Mouse (Mus musculus) urinary bladder, postnatal 4 days (tissue): ENCODE measurements around the gene Arhgef15.
A peak's percentile ranks its signal among the peaks of the same experiment; 100 is the strongest.
"Not testable (repeated sequence)": the region's sequence is repeated elsewhere in the genome, so short reads cannot be mapped to it uniquely, and the experiment has no call there.

Source experiments
- DNase-seq, 2 experiments: peaks; one replicate each; pipeline ENCODE4 v3.0.0; 2021 to 2022; ENCODE audit warnings: low spot score in 2 of 2

The Arhgef15 gene

DNA sequence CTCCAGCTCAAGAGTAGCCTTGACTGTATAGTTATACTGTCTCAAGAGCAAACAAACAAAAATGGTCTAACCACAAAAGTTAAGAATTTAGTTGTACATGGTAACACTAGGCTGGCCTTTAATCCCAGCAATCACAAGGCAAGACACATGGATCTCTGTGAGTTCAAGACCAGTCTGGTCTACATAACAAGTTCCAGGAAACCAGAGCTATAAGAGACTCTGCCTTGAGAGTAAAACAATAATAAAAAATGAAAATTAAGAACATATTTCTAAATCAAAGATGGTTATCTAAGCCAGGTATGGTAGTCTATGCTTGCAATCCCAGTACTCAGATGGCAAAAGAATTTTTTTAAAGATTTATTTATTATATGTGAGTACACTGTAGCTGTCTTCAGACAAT lies 7.8 kb upstream of the Arhgef15 start:
- DNase-seq: no peak

DNA sequence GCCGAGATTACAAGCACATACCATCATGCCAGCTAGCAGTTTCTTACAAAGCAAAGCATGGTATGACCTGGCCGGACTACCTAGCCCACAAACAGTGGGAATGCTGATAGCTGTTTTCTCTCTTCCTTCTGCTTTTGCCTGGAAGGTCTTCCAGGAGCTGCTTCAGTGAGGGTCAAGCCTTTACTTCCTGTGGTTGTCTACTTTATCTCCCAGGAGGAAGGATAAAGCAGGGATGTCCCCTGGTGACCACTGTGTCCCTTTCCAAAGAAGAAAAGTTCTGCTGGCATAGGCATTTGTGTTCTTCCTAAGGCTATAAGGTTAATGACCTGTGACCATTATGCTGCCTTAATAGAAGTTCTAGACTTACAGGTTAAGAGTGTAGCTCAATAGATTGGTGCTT lies 6.1 kb upstream of the Arhgef15 start:
- no peak for DNase-seq

DNA sequence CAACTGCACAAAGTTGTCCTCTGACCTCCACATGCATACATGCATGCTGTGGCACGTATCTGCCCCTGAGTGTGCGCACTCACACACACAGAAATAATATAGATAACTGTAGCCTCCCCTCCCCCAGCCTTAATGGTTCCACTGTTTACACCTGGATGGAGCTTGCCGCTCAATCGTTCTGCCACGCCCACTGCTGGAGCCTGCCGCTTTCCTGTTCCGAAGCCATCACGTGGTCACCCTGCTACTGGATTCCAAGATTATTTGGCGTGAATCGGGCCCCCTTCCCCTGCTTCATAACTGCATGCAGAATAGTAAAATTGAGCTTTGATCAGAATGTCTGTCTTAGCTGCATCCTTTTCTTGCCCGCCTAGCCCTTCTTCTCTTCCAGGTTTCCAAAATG lies 4.9 kb upstream of the Arhgef15 start:
- DNase-seq: not testable (repeated sequence)

DNA sequence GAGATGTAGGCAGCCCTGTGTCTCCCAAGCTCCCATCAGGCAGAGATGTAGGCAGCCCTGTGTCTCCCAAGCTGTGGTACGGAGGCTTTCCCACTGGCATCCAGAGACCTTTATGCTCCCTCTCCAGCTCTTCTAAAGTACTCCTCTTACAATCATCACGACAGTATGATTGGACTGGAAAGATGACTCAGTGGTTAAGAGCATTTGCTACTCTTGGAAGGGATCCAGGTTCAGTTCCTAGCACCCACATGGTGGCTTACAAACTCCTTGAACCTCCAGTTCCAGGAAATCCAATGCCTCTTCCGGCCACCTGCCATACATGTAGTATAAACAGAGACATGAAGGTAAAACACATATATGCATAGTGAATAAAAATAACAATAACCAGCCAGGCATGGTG lies 4.3 kb upstream of the Arhgef15 start:
- DNase-seq: no peak

DNA sequence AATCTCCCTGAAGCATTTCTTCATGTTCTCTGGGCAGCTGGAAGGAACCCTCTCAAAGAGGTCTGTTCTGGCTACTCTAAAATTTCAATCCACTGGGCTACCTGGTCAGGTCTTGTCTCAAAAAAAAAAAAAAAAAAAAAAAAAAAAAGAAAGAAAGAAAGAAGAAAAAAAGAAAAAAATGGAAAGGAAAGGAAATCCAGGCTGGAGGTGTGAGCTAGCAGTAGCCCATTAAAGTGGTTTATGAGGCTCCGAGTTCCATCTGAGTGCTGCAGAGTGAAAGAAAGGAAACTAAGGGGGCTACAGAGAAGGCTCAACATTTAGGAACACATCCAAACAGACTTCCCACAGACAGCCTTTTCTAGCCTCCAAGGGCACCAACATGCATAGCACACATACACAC lies 691 bp upstream of the Arhgef15 start:
- no peak for DNase-seq

DNA sequence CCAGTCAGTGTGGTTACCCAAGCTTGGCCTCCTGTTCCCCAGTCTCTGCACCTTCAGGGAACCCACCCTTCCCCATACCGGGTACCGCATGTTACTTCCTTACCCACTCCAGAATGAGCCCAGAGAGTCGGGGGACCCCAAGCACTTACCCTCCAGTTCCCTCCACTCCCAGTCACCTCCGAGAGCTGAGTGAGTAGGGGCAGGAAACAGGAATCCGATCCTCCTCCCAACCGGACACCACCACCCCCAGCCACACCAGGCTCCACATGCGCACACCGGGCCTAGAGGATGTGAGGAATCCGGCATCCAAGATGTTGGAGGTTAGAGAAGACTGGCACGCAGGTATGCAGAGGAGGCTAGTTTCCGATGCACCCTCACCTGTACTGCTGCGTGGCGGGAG lies 583 bp downstream of the Arhgef15 start:
- DNase-seq: no peak

DNA sequence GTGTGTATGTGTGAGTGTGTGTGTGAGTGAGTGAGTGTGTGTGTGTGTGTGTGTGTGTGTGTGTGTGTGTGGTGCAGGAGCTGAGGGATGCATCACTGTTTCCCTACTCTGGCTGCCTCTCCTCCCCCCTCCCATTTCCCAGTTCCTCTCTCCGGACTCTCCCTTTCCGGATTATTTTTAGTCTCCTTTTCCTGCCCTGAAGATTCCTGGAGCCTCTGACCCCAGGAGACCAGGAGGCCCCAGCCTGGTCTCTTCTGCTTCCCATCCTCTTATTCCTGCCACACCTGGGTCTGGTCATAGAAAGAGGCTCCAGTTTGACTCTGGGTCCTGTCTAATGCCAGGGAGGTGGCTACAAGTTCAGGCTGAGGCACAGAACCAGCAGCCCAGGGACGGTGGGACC lies 1.2 kb downstream of the Arhgef15 start:
- no peak for DNase-seq

DNA sequence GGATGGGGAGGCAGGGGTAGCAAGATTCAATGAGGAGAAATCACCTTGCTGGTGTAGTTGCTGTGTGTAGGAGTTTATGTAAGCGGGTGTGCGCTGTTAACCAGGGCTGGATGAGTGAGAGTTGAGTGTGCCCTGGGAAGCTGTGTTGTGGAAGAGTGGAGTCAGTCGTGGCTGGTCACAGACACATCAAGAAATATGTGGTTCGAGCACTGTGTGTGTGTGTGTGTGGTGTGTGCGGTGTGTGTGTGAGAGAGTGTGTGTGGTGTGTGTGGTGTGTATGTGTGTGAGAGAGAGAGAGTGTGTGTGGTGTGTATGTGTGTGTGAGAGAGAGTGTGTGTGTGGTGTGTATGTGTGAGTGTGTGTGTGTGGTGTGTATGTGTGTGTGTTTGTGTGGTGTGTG lies 1.8 kb downstream of the Arhgef15 start:
- DNase-seq: no peak

DNA sequence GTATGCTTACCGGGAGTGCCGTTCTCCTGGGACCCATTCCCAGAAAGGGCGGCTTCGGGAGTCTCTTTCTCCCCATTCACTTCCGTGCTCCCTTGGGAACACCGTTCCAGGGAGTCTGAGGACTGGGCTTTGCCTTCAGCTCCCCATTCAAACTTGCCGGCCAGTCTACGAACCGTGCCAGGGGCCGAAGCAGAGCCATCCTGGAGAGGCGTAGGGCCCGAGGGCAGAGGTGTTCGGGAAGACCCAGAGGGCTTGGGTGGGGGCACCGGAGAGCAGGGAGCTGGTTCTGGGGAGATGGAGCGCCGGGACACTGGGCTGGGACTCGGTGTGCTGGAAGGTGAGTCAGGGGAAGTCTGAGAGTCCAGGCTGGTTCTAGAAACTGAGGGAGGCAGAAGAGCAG lies 2.9 kb downstream of the Arhgef15 start:
- DNase-seq: no peak

DNA sequence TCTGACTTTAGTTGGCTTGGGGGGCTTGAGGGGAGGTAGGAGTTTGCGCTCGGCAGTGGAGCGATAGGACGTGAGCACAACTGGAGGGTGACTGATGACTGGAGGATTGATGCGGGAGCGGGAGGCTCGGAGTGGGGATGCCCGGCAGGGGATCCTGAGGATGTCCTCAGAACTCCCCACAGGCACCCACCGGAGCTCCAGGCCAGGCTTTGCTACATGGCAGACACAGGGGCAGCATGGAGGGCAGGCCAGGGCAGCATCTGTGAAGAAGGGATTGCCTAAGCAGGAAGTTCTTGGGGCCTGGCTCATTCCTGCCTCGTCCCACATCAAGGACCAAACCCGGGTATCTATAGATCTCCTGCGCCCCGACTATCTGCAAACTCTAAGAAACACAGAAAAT lies 3.4 kb downstream of the Arhgef15 start:
- no peak for DNase-seq

DNA sequence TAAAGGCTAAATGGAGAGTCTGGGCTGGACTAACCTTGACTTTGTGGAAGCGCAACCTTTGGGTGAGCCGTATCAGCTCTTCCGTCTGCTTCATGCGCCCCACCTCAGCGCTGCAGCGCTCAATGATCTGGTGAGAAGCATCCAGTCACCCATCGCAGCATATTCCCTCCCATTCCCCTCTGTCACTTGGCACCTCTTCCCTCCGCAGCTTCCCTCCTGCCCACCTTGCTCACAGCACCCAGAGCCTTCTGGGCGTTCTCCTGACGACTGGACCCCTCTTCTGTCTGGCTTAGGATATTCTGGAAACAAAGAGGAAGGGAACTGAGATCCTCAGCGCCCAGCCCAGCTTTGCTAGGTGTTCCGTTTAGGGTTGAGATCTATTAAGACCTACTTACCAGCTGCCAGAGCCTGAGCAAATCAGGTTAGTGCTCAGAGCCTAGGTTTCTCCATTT lies 9.7 kb downstream of the Arhgef15 start:
- DNase-seq: no peak

DNA sequence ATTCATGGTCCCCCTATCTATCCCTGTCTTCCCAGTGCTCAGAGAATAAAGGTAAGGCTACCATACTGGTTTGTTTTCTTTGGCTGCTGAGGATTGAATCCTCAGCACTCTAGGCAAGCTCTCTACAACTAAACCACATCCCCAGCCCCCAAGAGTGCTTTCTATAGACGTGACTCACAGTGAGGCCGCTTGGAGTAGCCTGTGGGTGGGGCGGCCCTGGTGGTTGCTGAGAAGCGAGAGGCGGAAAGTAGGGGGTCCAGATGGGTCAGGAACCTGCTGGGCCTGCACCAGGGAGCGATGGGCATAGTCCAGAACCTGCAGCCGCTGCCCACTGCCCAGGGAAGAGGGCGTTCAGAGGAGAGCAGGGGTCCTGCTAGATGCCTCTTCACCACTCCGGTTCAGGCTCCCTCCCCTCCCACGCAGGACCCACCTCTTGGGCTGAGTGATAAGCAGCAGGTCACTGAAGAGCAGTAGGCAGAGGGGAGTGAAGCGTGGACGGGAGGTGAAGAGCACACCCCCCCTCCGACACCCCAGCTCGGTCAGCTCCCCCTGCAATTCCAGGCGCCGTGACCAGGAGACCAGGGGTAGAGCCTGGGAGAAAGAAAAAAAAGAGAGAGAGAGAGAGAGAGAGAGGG lies 10.4 kb downstream of the Arhgef15 start:
- DNase-seq: no peak

DNA sequence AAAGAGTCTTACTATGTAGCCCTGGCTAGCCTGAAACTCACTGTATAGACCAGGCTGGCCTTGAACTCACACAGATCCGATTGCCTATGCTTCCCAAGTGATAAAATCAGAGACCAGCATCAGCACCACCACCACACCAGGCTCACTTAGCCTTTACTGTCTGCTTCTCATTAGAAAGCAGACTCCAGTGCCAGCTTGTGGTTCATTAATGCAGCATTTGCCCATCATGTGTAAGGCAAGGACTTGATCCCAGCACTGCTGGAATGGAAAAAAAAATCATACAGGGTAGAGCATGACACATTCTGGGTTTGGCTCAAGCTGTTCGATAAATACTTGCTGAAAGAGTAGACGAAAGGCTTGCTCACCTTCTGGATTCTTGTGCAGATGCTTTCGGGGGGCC lies 11.3 kb downstream of the Arhgef15 start:
- no peak for DNase-seq

DNA sequence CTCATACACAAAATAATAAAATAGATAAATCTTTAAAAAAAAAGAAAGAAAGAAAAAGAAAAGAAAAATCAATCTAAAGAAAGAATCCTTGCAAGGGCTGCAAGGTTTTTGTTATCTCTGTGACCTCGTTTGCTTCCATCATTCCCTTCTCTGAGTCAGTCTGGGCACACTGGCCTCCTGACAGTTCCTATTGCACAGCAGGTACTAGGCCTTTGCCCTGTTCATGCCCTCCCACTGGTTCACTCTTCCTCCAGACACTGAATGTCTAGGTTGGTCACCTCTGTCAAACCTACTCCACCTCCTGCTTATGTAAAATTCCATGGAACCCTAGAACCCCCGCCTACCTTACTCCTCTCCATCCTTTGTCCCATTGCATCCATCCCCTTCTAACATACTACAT lies 12.0 kb downstream of the Arhgef15 start:
- DNase-seq: no peak

DNA sequence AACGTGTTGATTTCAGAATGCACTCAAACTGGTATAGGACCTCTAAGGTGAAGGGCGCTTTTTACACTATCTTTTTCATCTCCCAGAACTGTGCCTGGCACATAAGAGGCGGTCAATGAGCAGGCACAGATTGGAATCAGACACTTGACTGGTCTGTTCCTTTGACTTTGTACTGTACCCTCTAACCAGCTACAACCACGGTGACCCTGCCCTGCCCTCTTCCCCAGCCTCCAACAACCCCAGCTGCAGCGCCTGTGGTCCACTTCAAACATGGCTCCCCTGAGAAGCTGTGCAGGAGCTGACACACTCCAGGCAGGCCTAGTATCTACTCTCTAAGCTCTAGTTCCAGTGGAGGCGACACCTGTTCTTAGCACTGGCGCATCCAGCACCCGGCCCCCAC lies 14.5 kb downstream of the Arhgef15 start:
- no peak for DNase-seq

DNA sequence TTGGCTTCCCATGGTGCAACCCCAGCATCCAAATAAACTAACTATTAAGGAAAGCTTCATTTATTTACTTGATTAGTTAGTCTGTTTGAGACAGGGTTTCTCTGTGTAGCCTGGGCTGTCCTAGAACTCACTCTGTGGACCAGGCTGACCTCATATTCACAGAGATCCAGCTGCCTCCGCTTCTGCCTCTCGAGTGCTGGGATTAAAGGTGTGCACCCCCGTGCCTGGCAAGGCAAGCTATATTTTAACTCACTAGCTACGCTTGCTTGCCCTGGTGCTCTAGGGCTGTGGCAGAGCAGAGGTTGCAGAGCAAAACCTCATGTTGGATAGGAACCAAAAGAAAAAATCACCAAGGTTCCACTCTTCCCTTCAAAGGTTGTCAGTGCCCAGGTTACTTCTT lies 16.8 kb downstream of the Arhgef15 start:
- DNase-seq: no peak

DNA sequence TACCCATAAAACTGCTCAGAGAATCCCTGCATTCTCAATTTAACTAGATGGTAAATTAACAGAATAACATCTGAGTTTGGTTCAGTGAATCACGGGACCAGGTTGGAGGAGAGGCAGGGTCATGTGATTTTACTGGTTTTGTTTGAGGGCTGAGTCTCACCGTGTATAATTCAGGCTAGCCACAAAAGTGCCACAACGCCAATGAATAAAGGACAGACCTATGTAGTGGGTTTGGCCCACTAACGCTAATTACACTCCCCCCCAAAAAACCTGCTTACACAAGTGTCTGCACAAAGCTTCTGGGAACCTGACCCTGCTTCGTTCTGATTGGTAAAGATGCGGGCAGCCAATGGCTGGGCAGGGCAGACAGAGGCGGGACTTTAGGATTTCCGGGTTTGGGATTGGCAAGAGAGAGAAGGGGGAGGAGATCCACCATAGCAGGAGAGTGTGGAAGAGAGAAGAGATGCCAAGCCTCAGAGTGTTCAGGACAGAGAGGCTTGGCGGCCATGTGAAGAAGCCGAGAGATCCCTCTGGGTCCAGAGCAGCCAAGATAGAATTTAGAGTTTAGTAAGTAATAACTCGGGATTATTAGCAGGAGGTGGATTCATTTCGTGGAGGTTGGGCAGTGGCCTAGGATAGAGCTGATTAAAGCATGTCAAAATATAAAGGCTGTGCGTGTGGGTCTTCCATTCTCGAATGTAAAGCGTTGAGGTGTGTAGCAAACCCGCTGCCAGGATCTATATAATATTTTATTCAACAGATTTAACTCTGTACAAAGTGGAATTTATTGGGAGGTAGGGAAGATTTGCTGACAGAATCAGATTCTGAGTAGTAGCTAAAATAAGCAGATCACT lies 17.6 kb downstream of the Arhgef15 start:
- peak; percentile 83 to 84 for DNase-seq

DNA sequence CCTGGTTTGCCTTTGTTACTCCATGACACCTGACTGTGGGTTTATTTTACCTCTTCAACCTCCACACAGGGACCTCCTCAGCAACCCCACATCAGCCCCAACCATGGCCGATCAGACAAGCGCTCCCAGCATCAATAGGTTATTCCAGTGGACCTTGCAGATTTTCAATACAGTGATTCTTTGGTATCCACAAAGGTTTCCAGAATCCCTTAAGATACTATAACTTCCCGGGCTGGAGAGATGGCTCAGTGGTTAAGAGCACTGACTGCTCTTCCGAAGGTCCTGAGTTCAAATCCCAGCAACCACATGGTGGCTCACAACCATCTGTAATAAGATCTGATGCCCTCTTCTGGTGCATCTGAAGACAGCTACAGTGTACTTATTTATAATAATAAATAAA lies 20.3 kb downstream of the Arhgef15 start:
- not testable (repeated sequence) for DNase-seq

DNA sequence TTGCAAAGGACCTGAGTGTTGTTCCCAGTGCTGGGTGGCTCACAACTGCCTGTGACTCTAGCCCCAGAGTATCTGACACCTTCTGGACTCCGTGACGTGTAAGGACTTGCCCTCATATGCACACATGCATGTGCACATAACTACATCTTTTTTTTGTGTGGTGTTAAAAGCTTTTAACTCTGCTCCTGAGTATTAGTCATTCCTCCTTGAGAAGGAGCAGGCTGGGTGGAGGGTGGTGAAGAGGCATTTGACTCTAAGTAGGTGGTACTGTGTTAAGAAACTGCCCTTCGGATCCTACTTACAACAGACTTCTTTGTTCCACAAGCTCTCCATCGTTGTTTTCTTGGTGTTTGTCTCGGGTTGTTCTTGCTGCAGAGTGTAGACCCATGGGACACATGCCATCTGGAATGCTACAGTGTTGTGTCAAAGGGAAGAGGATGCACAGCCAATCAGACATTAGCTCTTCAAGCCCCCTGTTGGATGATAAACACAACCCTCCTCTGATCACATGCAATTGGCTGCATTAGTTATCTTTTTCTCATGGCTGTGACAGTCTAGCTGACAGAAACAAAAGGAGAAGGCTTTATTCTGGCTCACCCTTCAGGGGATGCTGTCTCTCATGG lies 23.3 kb downstream of the Arhgef15 start:
- DNase-seq: no peak

DNA sequence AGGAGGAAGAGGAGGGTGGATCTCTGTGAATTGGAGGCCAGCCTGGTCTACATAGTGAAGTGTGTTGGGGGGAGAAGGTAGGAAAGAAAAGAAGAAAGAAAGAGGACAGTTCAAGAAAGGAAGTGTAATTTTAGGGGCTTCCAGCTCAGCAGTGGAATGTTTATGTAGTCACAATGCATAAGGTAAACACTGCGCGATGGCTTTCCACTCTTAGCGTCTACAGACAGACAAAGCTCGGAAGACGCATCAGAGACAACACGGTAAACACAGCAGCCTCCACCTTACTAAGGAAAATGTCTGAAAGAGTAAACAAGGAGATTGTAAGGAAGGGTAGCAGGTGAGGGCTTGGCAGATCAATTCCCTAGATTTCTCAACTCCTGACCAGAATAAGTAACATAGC lies 27.3 kb downstream of the Arhgef15 start:
- no peak for DNase-seq

DNA sequence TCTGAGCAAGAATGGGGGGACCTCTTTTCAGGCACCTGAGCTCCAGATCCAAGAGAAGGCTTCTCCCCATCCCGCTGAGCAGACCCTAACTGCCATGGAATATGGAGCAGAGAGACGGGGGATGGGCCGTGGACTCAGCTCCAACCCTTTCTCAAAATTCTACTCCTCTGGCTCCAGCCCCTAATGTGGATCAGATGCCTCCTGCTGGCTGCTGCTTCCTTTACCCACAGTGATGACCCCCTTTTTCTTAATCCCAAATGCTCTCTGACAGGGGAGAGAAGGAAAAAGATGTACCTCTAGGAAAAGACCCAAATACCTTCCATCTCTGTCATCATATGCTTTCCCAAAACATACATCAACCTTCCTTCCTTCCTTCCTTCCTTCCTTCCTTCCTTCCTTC lies 30.3 kb downstream of the Arhgef15 start, which contains the start of gene Odf4:
TSS of gene Odf4 (minus strand) at position 101 of the 400 bp plus-strand sequence.
- no peak for DNase-seq

DNA sequence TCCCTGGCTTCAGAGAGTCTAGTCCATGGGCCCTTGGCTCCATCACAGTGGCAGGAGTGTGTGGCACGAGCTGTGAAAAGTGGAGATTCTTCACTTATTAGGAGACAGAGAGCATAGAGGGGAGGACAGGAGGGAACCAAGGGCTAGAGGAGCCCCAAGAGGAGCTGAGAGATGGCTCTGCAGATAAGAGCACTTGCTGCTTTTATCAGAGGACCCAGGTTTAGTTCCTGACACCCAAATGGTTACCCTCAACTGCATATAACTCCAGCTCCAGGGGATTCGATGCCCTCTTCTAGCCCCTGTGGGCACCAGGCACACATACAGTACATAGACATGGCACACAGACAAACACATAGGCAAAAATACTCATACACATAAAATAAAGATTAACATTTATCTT lies 32.5 kb downstream of the Arhgef15 start:
- no peak for DNase-seq

DNA sequence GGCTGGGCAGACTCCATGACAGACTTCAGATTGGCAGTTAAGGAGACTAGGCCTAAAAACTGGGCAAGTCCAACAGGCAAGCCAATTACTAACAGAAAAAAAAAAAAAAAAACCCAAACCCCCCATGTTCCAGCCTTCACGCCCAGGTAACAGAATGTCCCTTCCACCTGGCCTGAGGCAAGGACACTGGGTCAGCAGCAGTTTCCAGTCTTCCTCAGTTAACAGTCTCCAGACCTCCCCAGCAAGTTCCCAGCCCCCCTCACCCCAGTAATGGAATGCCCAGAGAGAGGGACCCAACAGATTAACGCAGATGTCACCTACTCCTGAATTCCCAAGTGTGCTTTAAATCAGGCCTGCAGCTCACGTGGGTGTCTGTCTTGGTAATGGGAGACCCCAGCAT lies 34.1 kb downstream of the Arhgef15 start:
- DNase-seq: no peak
